Mouse (Mus musculus) megakaryocyte, embryonic 14.5 days (primary cell): ENCODE measurements around the gene Kcne1.

ENCODE experiments used
- FLI1 ChIP-seq: IDR thresholded peaks from 2 replicates; pipeline ENCODE4 v1.6.1; 2012; ENCODE audit warnings: low read length, inconsistent platforms, mixed read lengths
- GATA1 ChIP-seq: IDR thresholded peaks from 3 replicates; pipeline ENCODE4 v1.6.1; 2012; ENCODE audit warnings: mixed read lengths, low read length, inconsistent platforms, borderline replicate concordance

GRCm38 (mm10) chr16:92334600-92334999 lies 24.7 kb downstream of the Kcne1 start:
- TF ChIP-seq GATA1 = no peak
- no peak for TF ChIP-seq FLI1
